Mouse (Mus musculus) brain, embryonic 14.5 days (tissue): ENCODE measurements around the gene Faap100.

Source experiments
- CTCF ChIP-seq: fragments of 200-500 bp; IDR thresholded peaks from 2 replicates; pipeline ENCODE4 v1.5.1; 2012; ENCODE audit warnings: inconsistent platforms, mild to moderate bottlenecking, moderate library complexity, borderline replicate concordance; ENCODE audit not compliant: insufficient read depth, insufficient read length; ENCODE audit errors: extremely low read depth
- POLR2A ChIP-seq: fragments of 200-500 bp; IDR thresholded peaks from 2 replicates; pipeline ENCODE4 v1.6.1; 2012; ENCODE audit warnings: mild to moderate bottlenecking, inconsistent platforms, borderline replicate concordance; ENCODE audit not compliant: poor library complexity, insufficient read depth, insufficient read length, severe bottlenecking; ENCODE audit errors: extremely low read depth

GRCm38 (mm10) chr11:120399319-120399718 lies 20.8 kb upstream of the Faap100 start:
- no peak for TF ChIP-seq CTCF
- TF ChIP-seq POLR2A: no peak
